Mouse (Mus musculus): Measurements from ENCODE around the gene Slc25a34.

The Slc25a34 gene

GRCm38 (mm10) chr4:141643118-141643855 lies 19.7 kb upstream of the Slc25a34 start:
- peak; percentile 51 to 52 for DNase-seq (ENCODE audit: low spot score in 2 of 2)

DNA sequence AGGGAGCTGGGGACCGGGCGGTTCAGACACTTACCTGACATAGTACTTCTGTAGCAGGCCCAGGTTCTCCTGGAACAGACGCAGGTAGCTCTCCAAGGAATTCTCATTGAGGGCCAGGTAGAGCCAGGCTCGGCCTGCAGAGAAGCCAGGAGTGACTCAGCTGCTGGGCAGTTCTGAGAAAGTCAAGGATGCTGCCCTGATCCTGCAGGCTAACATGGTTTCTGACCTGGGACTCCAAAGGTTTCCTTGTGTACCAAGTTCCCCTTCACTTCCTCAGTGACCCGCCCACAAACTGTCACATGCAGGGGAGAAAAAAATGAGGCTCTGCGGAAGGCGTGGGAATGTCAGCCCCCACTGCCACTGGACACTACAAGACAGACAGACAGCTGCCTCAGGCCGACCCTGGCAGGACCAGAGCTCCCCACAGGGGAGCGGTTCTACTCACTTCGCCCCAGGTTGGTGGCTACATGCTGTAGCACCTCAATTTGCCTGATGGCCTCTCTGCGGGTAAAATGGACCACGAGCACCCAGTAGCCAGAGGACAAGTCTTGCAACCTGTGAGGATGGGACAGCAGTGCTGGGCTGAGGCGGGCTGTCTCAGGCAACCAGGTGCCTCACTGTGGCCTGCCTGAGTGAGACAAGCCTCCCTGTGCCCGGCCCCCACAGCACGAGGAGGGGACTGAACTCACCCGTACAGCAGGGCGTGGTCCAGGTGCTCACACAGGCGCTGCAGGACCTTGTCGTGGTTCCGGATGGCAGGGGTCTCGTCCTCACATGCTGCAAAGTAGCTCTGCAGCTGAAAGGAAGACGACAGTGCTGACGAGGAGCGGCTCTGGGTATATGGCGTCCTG lies 18.6 kb upstream of the Slc25a34 start:
- DNase-seq (ENCODE audit: low spot score in 2 of 2): no peak

DNA sequence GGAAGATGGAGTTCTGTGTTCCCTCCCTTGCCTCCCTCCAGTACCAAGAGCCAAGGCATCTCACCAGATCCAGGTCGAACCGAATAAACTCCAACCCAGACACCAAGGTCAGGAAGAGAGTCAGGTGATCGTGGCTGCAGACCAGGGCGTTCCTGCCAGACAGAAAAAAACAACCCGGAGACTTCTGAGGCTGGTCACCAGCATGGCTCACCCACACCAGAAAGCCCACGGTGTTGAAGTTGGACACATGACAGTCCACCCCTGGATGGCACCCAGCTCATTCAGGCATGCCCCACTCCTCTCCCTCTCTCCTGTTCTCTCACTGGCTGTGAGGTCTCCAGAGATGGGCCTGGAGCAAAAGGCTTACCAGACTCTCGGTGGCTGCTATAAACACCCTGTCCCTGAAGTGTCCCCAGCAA lies 17.7 kb upstream of the Slc25a34 start:
- no peak for DNase-seq (ENCODE audit: low spot score in 2 of 2)

- no peak for DNase-seq (ENCODE audit: low spot score in 2 of 2)
Measured at GRCm38 (mm10) chr4:141639474-141639873, 15.9 kb upstream of the Slc25a34 start.

DNA sequence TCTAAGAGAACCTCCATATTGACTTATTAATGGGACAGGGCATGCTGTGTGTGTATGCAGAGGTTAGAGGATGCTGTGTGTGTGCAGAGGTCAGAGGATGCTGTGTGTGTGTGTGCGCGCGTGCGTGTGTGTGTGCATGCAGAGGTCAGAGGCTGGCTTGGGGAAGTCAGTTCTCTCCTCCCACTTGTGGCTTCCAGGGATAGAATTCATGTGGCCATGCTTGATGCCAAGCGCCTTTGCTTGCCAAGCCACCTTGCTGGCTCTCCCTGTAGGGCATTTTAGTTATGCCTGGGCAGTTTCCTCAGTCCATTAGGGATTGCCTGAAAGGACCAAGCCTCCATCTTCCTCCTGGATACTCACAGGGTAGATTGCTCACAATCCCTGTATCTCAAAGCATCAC lies 13.1 kb upstream of the Slc25a34 start:
- DNase-seq (ENCODE audit: low spot score in 2 of 2): no peak

DNA sequence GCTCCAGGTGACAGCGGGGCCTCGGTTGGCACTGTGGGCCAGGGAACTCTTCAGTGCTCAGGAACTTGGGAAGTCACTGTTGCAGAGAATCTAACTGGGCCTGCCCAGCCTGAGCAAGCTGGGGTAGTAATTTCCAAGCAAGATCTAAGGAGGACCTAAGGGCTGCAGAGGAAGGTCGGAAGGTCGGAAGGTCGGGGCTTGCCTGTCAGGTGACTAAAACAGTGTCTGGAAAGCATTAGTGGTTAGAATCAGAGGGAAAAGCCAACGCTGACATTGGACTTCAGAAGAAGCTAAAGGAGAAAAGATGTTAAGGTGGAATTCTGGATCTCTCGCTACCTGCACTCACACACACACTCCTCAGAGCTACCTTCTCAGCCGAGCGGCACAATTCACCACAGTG lies 12.4 kb upstream of the Slc25a34 start:
- DNase-seq (ENCODE audit: low spot score in 2 of 2): no peak

DNA sequence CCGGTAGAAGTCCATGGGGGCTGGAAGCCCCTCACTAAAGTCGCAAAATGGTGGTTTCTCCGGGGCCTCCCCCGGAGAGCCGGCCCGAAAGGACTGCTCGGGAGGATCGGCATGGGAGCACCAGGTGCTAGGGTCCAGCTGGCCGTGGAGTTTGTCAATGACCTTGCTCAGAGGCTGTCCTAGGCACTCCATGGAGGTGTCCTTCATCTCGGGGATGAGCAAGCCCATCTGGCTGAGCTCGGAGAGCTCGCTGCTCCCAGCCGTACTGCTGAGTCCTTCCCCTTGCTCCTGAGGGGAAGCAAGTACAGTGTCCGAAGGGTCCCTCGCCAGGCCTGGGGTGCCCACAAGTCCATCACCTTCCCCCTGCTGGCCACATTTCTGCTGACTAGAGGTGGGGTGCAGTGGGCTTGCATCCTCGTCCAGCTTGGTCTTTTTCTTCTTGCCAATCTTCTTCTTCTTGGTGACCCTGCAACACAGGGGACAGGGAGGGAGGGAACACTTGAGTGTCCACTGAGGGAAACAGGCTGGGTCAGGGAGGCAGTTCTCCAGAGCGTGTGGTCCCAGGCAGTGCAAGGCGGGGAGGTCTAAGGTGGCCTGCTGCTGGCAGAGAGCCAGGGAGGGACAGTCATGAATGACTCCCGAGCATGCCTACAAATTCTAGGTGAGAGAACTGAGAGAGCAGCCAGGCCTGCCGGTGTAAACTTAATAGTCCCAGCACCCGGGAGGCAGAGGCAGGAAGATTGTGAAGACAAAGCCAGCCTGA lies 8.7 kb upstream of the Slc25a34 start:
- no peak for DNase-seq (ENCODE audit: low spot score in 2 of 2)

- DNase-seq (ENCODE audit: low spot score in 2 of 2): no peak
Measured at GRCm38 (mm10) chr4:141631250-141631649, 7.6 kb upstream of the Slc25a34 start.

GRCm38 (mm10) chr4:141630021-141630420 lies 6.4 kb upstream of the Slc25a34 start:
- DNase-seq (ENCODE audit: low spot score in 2 of 2): no peak

DNA sequence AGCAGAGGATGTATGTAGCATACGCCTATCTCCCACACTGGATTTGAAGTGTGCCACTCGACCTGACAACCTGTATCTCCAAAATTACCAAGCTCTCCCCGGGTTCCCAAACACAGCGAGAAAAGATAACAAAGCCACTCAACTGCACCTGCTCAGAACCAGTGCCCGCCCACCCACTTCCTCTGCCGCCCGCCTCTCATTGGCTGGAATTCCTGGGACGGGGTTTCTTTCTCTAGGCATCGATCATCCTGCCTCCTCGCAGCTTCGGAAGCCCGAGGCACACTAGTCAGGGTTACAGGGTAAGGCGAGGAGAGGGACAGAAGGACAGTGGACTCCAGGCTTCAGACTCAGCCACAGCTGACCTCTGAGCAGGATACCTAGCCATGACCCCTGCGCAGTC lies 5.0 kb upstream of the Slc25a34 start:
- DNase-seq (ENCODE audit: low spot score in 2 of 2): no peak

- DNase-seq (ENCODE audit: low spot score in 2 of 2): no peak
Measured at GRCm38 (mm10) chr4:141627502-141627901, 3.9 kb upstream of the Slc25a34 start.

- DNase-seq (ENCODE audit: low spot score in 2 of 2): no peak
Measured at GRCm38 (mm10) chr4:141625774-141626550, 2.3 kb upstream of the Slc25a34 start.

GRCm38 (mm10) chr4:141624983-141625773 lies 1.6 kb upstream of the Slc25a34 start:
- DNase-seq (ENCODE audit: low spot score in 2 of 2): no peak

GRCm38 (mm10) chr4:141624134-141624533 lies 513 bp upstream of the Slc25a34 start:
- DNase-seq (ENCODE audit: low spot score in 2 of 2): no peak

DNA sequence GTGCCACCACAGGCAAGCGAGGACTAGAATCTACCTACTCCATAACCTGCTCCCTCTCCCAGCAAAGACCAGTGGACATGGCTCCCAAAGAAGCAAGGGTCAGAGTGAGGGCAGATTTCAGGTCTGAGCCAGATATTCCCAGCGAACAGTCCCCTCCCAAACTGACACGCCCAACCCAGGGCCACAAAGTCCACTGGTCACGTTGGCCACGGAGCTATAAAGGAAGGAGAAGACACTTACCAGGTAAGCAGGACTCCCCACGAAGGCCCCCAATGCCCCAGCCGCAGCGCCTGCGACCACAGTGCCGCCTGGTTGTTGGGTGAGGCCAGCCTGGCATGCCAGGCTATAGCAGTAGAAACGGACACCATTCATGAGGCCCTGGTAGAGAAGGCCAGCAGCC lies 584 bp downstream of the Slc25a34 start:
- no peak for DNase-seq (ENCODE audit: low spot score in 2 of 2)

DNA sequence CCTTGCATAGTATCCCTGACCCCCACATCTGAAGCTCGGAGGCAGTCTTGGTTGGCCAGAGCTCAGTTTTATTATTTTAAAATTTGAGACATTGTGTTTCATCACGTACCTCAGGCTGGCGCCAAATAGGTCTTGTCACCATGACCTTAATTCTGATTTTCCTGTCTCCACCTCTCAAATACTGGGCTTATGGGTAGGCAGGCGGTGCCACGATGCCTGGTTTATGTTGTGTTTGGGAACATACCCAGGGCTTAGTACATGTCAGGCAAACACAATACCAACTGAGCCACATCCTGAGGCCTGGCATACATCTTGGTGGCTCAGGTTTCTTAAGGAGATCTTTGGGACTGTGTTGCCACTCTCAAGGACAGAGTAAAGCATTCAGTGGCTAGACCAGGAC lies 1.0 kb downstream of the Slc25a34 start:
- no peak for DNase-seq (ENCODE audit: low spot score in 2 of 2)

- no peak for DNase-seq (ENCODE audit: low spot score in 2 of 2)
Measured at GRCm38 (mm10) chr4:141622091-141622490, 1.5 kb downstream of the Slc25a34 start.

- no peak for DNase-seq (ENCODE audit: low spot score in 2 of 2)
Measured at GRCm38 (mm10) chr4:141621297-141621696, 2.3 kb downstream of the Slc25a34 start.

DNA sequence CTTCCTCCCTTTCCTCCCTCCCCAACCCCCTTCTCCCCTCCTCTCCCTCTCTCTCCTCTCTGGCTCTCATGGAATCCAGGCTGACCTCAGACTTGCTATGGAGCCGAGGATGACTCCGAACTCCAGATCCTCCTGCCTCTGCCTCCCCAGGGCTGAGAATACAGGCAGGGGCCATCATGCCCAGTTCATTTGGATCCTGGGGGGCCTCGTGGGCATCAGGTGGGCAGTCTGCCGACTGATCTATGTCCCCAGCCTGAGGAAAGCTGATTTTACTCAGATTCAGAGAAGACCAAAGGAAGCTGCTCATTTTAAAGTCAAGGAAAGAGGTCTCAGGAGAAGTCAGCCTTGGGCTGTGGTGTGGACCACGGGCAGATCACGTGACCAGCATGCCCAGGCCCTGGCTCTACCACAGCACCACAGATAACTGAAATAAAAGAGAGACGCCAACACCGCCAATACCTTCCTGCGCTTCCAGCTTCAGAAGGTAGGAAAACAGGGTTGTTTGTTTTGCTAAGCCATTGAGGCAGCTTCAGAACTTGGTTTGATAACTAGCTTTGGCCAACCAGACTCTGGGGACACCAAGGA lies 4.2 kb downstream of the Slc25a34 start:
- no peak for DNase-seq (ENCODE audit: low spot score in 2 of 2)

DNA sequence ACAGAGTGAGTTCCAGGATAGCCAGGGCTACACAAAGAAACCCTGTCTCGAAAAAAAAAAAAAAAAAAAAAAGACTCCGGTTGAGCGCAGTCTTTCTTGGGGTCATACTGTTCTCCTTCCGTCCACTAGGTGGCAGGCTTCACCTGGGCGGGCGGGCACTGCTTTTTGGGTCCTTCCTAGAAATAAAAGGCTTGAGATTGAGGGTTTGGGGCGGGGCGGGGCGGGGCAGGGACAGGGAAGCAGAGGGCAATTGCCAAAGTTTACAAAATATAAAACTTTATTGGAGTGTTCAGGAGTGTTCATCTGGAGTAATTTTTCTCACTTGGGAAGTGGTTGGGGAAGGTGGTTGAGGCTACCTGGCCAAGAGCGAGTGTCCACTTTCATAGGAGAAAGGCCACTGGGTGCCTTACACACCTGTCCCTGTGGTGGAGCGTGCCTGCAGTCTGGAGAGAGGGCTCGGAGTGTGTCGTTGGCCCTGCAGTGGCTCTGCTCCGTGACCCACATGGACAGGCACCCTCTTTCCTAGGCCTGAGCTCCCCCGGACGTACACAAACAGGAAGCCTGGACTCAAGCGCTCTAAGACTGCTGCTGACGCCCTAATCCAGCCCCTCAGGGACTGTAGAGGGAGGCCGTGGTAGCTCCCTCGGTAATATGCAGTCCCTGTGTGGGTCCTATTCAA lies 4.9 kb downstream of the Slc25a34 start, which contains the start of gene Tmem82:
Gene Tmem82, minus strand, starts transcription at position 69 of the 679 bp plus-strand sequence.
- no peak for DNase-seq (ENCODE audit: low spot score in 2 of 2)
